Mouse (Mus musculus): ENCODE results near the gene Rps6kb1.

- TF ChIP-seq CTCF (IDR thresholded peaks at IDR 0.05; ENCODE audit: control insufficient read depth, insufficient read depth, low read length) (no peak), POLR2A (IDR thresholded peaks at IDR 0.05; ENCODE audit: borderline replicate concordance, control insufficient read depth, low read depth, low read length) (no peak)
Observed at GRCm38 (mm10) chr11:86490782-86491181, 53.8 kb downstream of the Rps6kb1 start.
